ENCODE assay signal across 15 mouse cellular contexts in the genomic region with DNA sequence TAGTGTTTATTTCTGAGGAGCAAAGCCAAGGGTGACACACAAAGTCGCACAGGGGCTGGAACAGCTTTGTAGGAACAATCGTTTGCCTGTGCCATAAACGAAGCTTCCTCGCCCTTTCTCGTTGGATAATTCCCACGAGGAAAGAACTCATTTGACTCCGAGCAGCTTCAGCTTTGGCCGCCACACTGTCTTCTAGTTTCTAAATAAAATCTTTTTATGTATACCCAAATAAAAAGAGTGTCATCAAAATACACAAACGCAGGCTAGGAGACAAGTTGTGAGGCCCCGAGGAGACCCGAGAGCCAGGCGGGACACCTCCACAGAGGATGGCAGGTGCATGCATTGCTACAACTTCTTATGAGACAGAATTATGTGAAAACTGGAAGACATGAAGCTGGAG. TPM values are rescaled to one million over a fixed set of nuclear protein-coding genes. Genes with fewer than 3 reads are reported as not detected.
A peak's percentile ranks its signal among the peaks of the same experiment; 100 is the strongest.
DNase-seq lines count a peak whose midpoint lies in the region; ATAC-seq and TF ChIP-seq lines count a peak whose summit lies in the region.
"Had no signal": no experiment of that assay in that cellular context is flagged by ENCODE, and none has a peak within 500 bp of the region (broad histone marks: within the 10 kb centered on the region; RNA-seq: fewer than 3 reads in every experiment).

No protein-coding gene starts in this region.

- H3K4me3 ChIP-seq in heart, adult 2 months: no peak overlapping the region
- no peak overlapping the region for H3K4me3 ChIP-seq in kidney, embryonic 15.5 days (replicated peaks)
- no peak overlapping the region for H3K4me3 ChIP-seq in midbrain, embryonic 16.5 days (ENCODE audit: low read depth, low read length)
- H3K4me3 ChIP-seq in midbrain, embryonic 14.5 days (replicated peaks; ENCODE audit: low read depth, low read length): no peak overlapping the region
- H3K4me3 ChIP-seq in neural tube, embryonic 15.5 days (replicated peaks): no peak overlapping the region
- H3K4me3 ChIP-seq: embryonic facial prominence, embryonic 12.5 days; limb, embryonic 15.5 days; midbrain, embryonic 13.5 days had no signal

- H3K4me2 ChIP-seq in kidney, embryonic 15.5 days: no peak overlapping the region
- H3K4me2 ChIP-seq in midbrain, embryonic 16.5 days (ENCODE audit: low read length): peak overlapping the region; percentile 47; the same call in 1 of the 2 replicates
- no peak overlapping the region for H3K4me2 ChIP-seq in midbrain, embryonic 14.5 days (ENCODE audit: low read length)
- peak overlapping the region; percentile 46; the same call in 1 of the 2 replicates for H3K4me2 ChIP-seq in neural tube, embryonic 15.5 days
- H3K4me2 ChIP-seq: limb, embryonic 15.5 days had no signal

- peaks cover 14% of the 10 kb centered on the region for H3K4me1 ChIP-seq in heart, adult 2 months (ENCODE audit: control insufficient read depth, insufficient read depth, low read length)
- H3K4me1 ChIP-seq in kidney, embryonic 15.5 days: peaks cover 15% of the 10 kb centered on the region
- H3K4me1 ChIP-seq in midbrain, embryonic 16.5 days (ENCODE audit: control insufficient read depth, insufficient read depth, low read length): peaks cover 5% of the 10 kb centered on the region
- peaks cover 6% of the 10 kb centered on the region; the same call in 1 of the 2 replicates for H3K4me1 ChIP-seq in midbrain, embryonic 14.5 days (ENCODE audit: control insufficient read depth, insufficient read depth, low read length)
- peaks cover 25% of the 10 kb centered on the region for H3K4me1 ChIP-seq in neural tube, embryonic 15.5 days

- no peak for TF ChIP-seq EP300 in heart, adult 2 months (IDR thresholded peaks at IDR 0.05; ENCODE audit: insufficient read depth, low read depth, low read length)

- H3K27ac ChIP-seq in heart, adult 2 months: peak overlapping the region; percentile 85
- 0 out of 2 replicates have a peak overlapping the region, but pooled peaks have one; percentile 16 for H3K27ac ChIP-seq in kidney, embryonic 15.5 days
- H3K27ac ChIP-seq in midbrain, embryonic 16.5 days (ENCODE audit: low read length): no peak overlapping the region
- no peak overlapping the region for H3K27ac ChIP-seq in midbrain, embryonic 14.5 days (replicated peaks; ENCODE audit: low read depth, low read length)
- no peak overlapping the region for H3K27ac ChIP-seq in neural tube, embryonic 15.5 days (replicated peaks)
- H3K27ac ChIP-seq: embryonic facial prominence, embryonic 12.5 days; limb, embryonic 15.5 days; midbrain, embryonic 13.5 days had no signal

- no peak for TF ChIP-seq POLR2A in heart, adult 2 months (IDR thresholded peaks at IDR 0.05; ENCODE audit: insufficient read depth, low read depth, low read length)

- DNase-seq in heart, adult 2 months: no peak
- DNase-seq in heart, postnatal 36 days: no peak
- DNase-seq in kidney, postnatal 36 days: no peak
- no peak for DNase-seq in midbrain, embryonic 14.5 days
- no peak for DNase-seq in adrenal gland, postnatal 36 days
- DNase-seq: cerebellum, adult 11 months had no signal

- H3K9me3 ChIP-seq in kidney, embryonic 15.5 days (replicated peaks): no peaks in the 10 kb centered on the region
- no peaks in the 10 kb centered on the region for H3K9me3 ChIP-seq in midbrain, embryonic 16.5 days (replicated peaks; ENCODE audit: control insufficient read depth, low read length, poor library complexity, severe bottlenecking)
- H3K9me3 ChIP-seq in midbrain, embryonic 14.5 days (ENCODE audit: control insufficient read depth, low read length): no peaks in the 10 kb centered on the region
- no peaks in the 10 kb centered on the region for H3K9me3 ChIP-seq in neural tube, embryonic 15.5 days (replicated peaks)
- H3K9me3 ChIP-seq: embryonic facial prominence, embryonic 12.5 days; limb, embryonic 15.5 days; midbrain, embryonic 13.5 days had no signal

- 52% methylated on average over 12 of the region's 12 CpGs for WGBS in heart, adult 2 months
- WGBS in kidney, embryonic 15.5 days: 46% methylated on average over 12 of the region's 12 CpGs
- 70% methylated on average over 12 of the region's 12 CpGs for WGBS in midbrain, embryonic 16.5 days
- 74% methylated on average over 12 of the region's 12 CpGs for WGBS in midbrain, embryonic 14.5 days
- 56% methylated on average over 12 of the region's 12 CpGs for WGBS in neural tube, embryonic 15.5 days

- TF ChIP-seq CTCF in heart, adult 2 months (IDR thresholded peaks at IDR 0.05): no peak

- no peaks in the 10 kb centered on the region for H3K79me2 ChIP-seq in heart, adult 2 months (replicated peaks; ENCODE audit: control insufficient read depth, insufficient read depth, low read length)

- intact Hi-C loops in heart, adult 2 months (cut with DNase I): no loop called here
- intact Hi-C loops in heart, postnatal 36 days (cut with DNase I): no loop called here

- no peak for ATAC-seq in kidney, embryonic 15.5 days (replicated peaks; ENCODE audit: low FRiP score)
- ATAC-seq in midbrain, embryonic 16.5 days: no peak
- no peak for ATAC-seq in midbrain, embryonic 14.5 days (ENCODE audit: low FRiP score, low TSS enrichment)
- no peak for ATAC-seq in neural tube, embryonic 15.5 days (ENCODE audit: low FRiP score)

- no peaks in the 10 kb centered on the region for H3K27me3 ChIP-seq in heart, adult 2 months (ENCODE audit: control insufficient read depth, insufficient read depth, low read length)
- peaks cover 50% of the 10 kb centered on the region for H3K27me3 ChIP-seq in kidney, embryonic 15.5 days
- H3K27me3 ChIP-seq in midbrain, embryonic 16.5 days (ENCODE audit: control insufficient read depth, insufficient read depth, low read depth, low read length): no peaks in the 10 kb centered on the region
- no peaks in the 10 kb centered on the region for H3K27me3 ChIP-seq in midbrain, embryonic 14.5 days (ENCODE audit: control insufficient read depth, insufficient read depth, low read length)
- no peaks in the 10 kb centered on the region for H3K27me3 ChIP-seq in neural tube, embryonic 15.5 days (replicated peaks)
- H3K27me3 ChIP-seq: embryonic facial prominence, embryonic 12.5 days; limb, embryonic 15.5 days; midbrain, embryonic 13.5 days had no signal

- no peak overlapping the region for H3K9ac ChIP-seq in heart, adult 2 months (ENCODE audit: low read depth, low read length)
- no peak overlapping the region for H3K9ac ChIP-seq in kidney, embryonic 15.5 days
- H3K9ac ChIP-seq in midbrain, embryonic 16.5 days (ENCODE audit: low read depth, low read length): no peak overlapping the region
- H3K9ac ChIP-seq in midbrain, embryonic 14.5 days (replicated peaks; ENCODE audit: low read length): no peak overlapping the region
- H3K9ac ChIP-seq in neural tube, embryonic 15.5 days (replicated peaks): no peak overlapping the region
- H3K9ac ChIP-seq: embryonic facial prominence, embryonic 12.5 days; limb, embryonic 15.5 days had no signal

- no peaks in the 10 kb centered on the region for H3K36me3 ChIP-seq in heart, adult 2 months (ENCODE audit: control insufficient read depth, insufficient read depth, low read length)
- no peaks in the 10 kb centered on the region for H3K36me3 ChIP-seq in kidney, embryonic 15.5 days
- H3K36me3 ChIP-seq in midbrain, embryonic 16.5 days (ENCODE audit: control insufficient read depth, insufficient read depth, low read length): no peaks in the 10 kb centered on the region
- H3K36me3 ChIP-seq in midbrain, embryonic 14.5 days (ENCODE audit: control insufficient read depth, insufficient read depth, low read length): no peaks in the 10 kb centered on the region
- H3K36me3 ChIP-seq in neural tube, embryonic 15.5 days: no peaks in the 10 kb centered on the region
- H3K36me3 ChIP-seq: embryonic facial prominence, embryonic 12.5 days; limb, embryonic 15.5 days; midbrain, embryonic 13.5 days had no signal

RNA-seq across cellular contexts. Expression of gene Gpr132, which starts 30.3 kb away (rescaled TPM):
- under 1 TPM; 0.29 to 0.36 TPM for total RNA-seq in heart, adult 2 months (2021)
- 1.00 and 2.0 TPM in 2 replicates for polyA plus RNA-seq in heart, adult 2 months (2012; rRNA removed)
- under 1 TPM; 0.19 TPM for total RNA-seq in heart, postnatal 36 days (2021)
- 0.12 and 0.14 TPM in 2 replicates for polyA plus RNA-seq in kidney, embryonic 15.5 days (2015; fragmentation: Nextera tagmentation; extraction: Ambion mirVana)
- 0.14 TPM in 1 of 2 replicates, not detected in the other for polyA plus RNA-seq in midbrain, embryonic 16.5 days (2015; fragmentation: Nextera tagmentation; extraction: Ambion mirVana)
- 0.08 TPM in 1 of 2 replicates, not detected in the other for polyA plus RNA-seq in midbrain, embryonic 14.5 days (2014; fragmentation: Nextera tagmentation; extraction: Ambion mirVana)
- 0.08 and 2.8 TPM in 2 replicates for polyA plus RNA-seq in neural tube, embryonic 15.5 days (2015; fragmentation: Nextera tagmentation; extraction: Ambion mirVana)
- under 1 TPM; 0.33 to 0.40 TPM for total RNA-seq in adrenal gland, postnatal 36 days (2021)
- total RNA-seq: layer of hippocampus, postnatal 14 days; left cerebral cortex, postnatal 14 days had no signal
- polyA plus RNA-seq: midbrain, embryonic 13.5 days; neural tube, embryonic 11.5 days had no signal

RNA-seq across cellular contexts. Expression of gene Jag2, which starts 31.2 kb away (rescaled TPM):
- 10 to 100 TPM; 25.4 to 27.4 TPM for total RNA-seq in heart, adult 2 months (2021)
- polyA plus RNA-seq in heart, adult 2 months (2012; rRNA removed): 34.4 and 35.5 TPM in 2 replicates
- total RNA-seq in heart, postnatal 36 days (2021): 10 to 100 TPM; 24.4 to 28.4 TPM
- 3.0 and 3.5 TPM in 2 replicates for polyA plus RNA-seq in kidney, embryonic 15.5 days (2015; fragmentation: Nextera tagmentation; extraction: Ambion mirVana)
- 10.4 and 14.8 TPM in 2 replicates for polyA plus RNA-seq in midbrain, embryonic 16.5 days (2015; fragmentation: Nextera tagmentation; extraction: Ambion mirVana)
- polyA plus RNA-seq in midbrain, embryonic 14.5 days (2014; fragmentation: Nextera tagmentation; extraction: Ambion mirVana): 15.1 and 18.5 TPM in 2 replicates
- polyA plus RNA-seq in neural tube, embryonic 15.5 days (2015; fragmentation: Nextera tagmentation; extraction: Ambion mirVana): 13.6 and 14.8 TPM in 2 replicates
- total RNA-seq in adrenal gland, postnatal 36 days (2021): 1 to 10 TPM; 4.3 to 6.5 TPM

RNA-seq across cellular contexts. Expression of gene Nudt14, which starts 43.6 kb away (rescaled TPM):
- 1 to 10 TPM; 5.7 to 8.6 TPM for total RNA-seq in heart, adult 2 months (2021)
- 11.4 and 14.8 TPM in 2 replicates for polyA plus RNA-seq in heart, adult 2 months (2012; rRNA removed)
- total RNA-seq in heart, postnatal 36 days (2021): 10 to 100 TPM in 1 of 2 experiments, 1 to 10 TPM in 1; 5.6 to 10.6 TPM
- 87.5 and 88.5 TPM in 2 replicates for polyA plus RNA-seq in kidney, embryonic 15.5 days (2015; fragmentation: Nextera tagmentation; extraction: Ambion mirVana)
- polyA plus RNA-seq in midbrain, embryonic 16.5 days (2015; fragmentation: Nextera tagmentation; extraction: Ambion mirVana): 48.0 and 53.1 TPM in 2 replicates
- 53.2 and 59.4 TPM in 2 replicates for polyA plus RNA-seq in midbrain, embryonic 14.5 days (2014; fragmentation: Nextera tagmentation; extraction: Ambion mirVana)
- 62.4 and 66.8 TPM in 2 replicates for polyA plus RNA-seq in neural tube, embryonic 15.5 days (2015; fragmentation: Nextera tagmentation; extraction: Ambion mirVana)
- 10 to 100 TPM; 26.5 to 34.7 TPM for total RNA-seq in adrenal gland, postnatal 36 days (2021)

Comparison
In these comparisons a context has a peak if more than half of its experiments do, and no peak if none do; other contexts are left out.
1. H3K4me2 ChIP-seq: peak in midbrain, embryonic 16.5 days (single experiment) and neural tube, embryonic 15.5 days (single experiment); none in kidney, embryonic 15.5 days (single experiment) and midbrain, embryonic 14.5 days (single experiment).
2. H3K27ac ChIP-seq: peak in heart, adult 2 months (single experiment) and kidney, embryonic 15.5 days (single experiment); none in midbrain, embryonic 16.5 days (single experiment), midbrain, embryonic 14.5 days (single experiment) and neural tube, embryonic 15.5 days (single experiment).